Mouse (Mus musculus) G1E (cell line): ENCODE measurements at regions not wholly inside any gene's neighbourhood (a gene's known extent, or its start where the extent isn't known, plus 50 kb on each side); places are given as distances from the start of the nearest gene placed in this dataset.

Experiments used
- ATAC-seq: 2 replicates; pipeline ENCODE4 v1.8.0; 2016; ENCODE audit warnings: mild to moderate bottlenecking; ENCODE audit not compliant: insufficient number of reproducible peaks, poor library complexity, low FRiP score, severe bottlenecking; ENCODE audit errors: extremely low read depth
- DNase-seq: peaks from one replicate; pipeline ENCODE4 v3.0.0; 2012; ENCODE audit warnings: low spot score
- H3K27me3 ChIP-seq: 2 replicates; pipeline ENCODE4 v1.6.1; 2012; ENCODE audit warnings: mild to moderate bottlenecking, low read length, inconsistent platforms; ENCODE audit not compliant: insufficient read depth
- H3K36me3 ChIP-seq: replicated peaks from 2 replicates; pipeline ENCODE3; 2012; ENCODE audit warnings: mild to moderate bottlenecking, inconsistent platforms
- H3K4me1 ChIP-seq: 2 replicates; pipeline ENCODE4 v1.6.1; 2012; ENCODE audit warnings: low read depth, low read length, inconsistent platforms, mixed read lengths; ENCODE audit not compliant: insufficient read depth
- H3K4me3 ChIP-seq: 2 replicates; pipeline ENCODE4 v1.5.1; 2012; ENCODE audit warnings: low read depth, mild to moderate bottlenecking, inconsistent platforms, low read length, moderate library complexity, mixed read lengths
- H3K9me3 ChIP-seq: replicated peaks from 2 replicates; pipeline ENCODE4 v1.6.1; 2012; ENCODE audit warnings: inconsistent platforms
- CTCF ChIP-seq: IDR thresholded peaks from 2 replicates; pipeline ENCODE4 v1.5.1; 2012; ENCODE audit warnings: low read depth, low read length, inconsistent platforms, mixed read lengths
- GATA1 ChIP-seq: IDR thresholded peaks from 2 replicates; pipeline ENCODE4 v1.6.1; 2012; ENCODE audit warnings: borderline replicate concordance, low read length, inconsistent platforms, mixed read lengths
- GATA2 ChIP-seq: IDR thresholded peaks from 2 replicates; pipeline ENCODE4 v1.6.1; 2012; ENCODE audit warnings: low read depth, low read length, inconsistent platforms, borderline replicate concordance
- POLR2AphosphoS5 ChIP-seq: IDR thresholded peaks from 2 replicates; pipeline ENCODE4 v1.6.1; 2012; ENCODE audit warnings: low read depth, low read length, inconsistent platforms; ENCODE audit not compliant: insufficient replicate concordance
- TAL1 ChIP-seq: conservative IDR thresholded peaks from 2 replicates; pipeline ENCODE4 v1.6.1; 2012; ENCODE audit warnings: low read depth, low read length, inconsistent platforms, mixed read lengths

DNA sequence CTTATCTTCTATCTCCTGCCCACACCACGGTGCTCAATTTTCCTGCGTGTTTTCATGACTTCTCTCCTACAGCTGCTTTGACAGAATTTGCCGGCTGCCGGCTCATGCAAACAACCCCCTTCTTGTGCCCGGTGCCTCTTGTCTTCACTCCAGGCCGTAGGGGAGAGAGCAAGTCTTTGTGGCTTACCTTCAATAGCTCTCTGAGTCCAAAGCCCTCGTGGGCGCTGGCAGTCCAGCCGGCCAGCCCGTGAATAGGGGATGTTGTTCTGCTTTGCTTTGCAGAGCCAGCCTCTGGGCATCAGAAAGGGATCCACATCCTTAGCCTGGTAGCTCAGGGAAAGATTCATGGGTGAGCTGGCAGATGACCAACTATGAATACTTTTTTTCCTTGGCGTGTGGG is 173.9 kb downstream of the Gsdmc2 start:
- Histone ChIP-seq H3K4me3 (no peak overlapping the region), H3K36me3 (no peaks in the 10 kb centered on the region), H3K9me3 (no peaks in the 10 kb centered on the region; the same call in 1 of the 2 replicates), H3K27me3 (no peaks in the 10 kb centered on the region), H3K4me1 (peaks cover 37% of the 10 kb centered on the region)
- DNase-seq (no peak), ATAC-seq (no peak)
- TF ChIP-seq GATA2, result no peak
- no peak for TF ChIP-seq TAL1
- no peak for TF ChIP-seq CTCF
- no peak for TF ChIP-seq POLR2AphosphoS5
- TF ChIP-seq GATA1, result no peak

DNA sequence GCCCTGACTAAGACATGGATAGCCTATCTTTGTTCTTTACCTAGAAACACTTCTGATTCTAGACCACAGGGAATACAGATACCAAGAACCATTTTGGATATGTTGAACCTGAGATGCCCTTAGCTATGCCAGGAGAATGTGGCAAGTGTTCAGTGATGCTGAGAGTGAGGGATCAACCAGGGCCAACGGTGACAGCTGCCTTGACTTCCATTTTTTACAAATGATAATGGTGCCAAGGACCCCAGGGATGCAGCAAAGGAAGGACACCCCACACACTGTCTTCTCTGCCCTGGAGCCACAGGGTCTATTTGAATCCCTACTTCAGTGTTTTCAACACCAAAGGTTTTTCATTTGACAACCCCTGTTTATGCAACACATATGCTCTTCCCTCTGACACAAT is 174.4 kb downstream of the Gsdmc2 start:
- no peak overlapping the region for H3K4me3 ChIP-seq
- no peak for DNase-seq
- peaks cover 38% of the 10 kb centered on the region for H3K4me1 ChIP-seq
- no peak for TF ChIP-seq GATA1
- no peak for TF ChIP-seq GATA2
- no peak for TF ChIP-seq POLR2AphosphoS5
- TF ChIP-seq CTCF, result no peak
- TF ChIP-seq TAL1, result no peak
- no peaks in the 10 kb centered on the region for H3K36me3 ChIP-seq
- no peak for ATAC-seq
- no peaks in the 10 kb centered on the region; the same call in 1 of the 2 replicates for H3K9me3 ChIP-seq
- no peaks in the 10 kb centered on the region for H3K27me3 ChIP-seq

DNA sequence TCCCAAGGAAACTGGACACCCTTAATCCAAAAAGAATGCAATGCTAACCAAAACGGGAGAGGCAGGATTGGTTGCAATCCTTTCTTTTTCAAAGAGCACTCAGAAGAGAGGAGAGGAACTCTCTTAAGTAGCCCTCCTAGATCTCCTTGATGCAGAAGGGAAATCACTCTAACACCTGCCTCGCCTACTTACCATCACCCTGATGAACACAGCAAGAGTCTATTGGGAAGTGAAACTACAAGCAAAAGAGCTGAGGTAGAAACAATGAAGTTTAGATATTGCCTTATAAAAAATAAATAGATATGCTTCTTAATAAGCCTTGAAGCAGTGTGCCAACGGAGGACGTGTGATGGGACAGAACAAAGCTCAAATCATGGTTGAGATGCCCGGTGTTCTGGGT is 177.4 kb downstream of the Gsdmc2 start:
- peaks cover 39% of the 10 kb centered on the region for H3K4me1 ChIP-seq
- H3K36me3 ChIP-seq, result no peaks in the 10 kb centered on the region
- TF ChIP-seq GATA1, result no peak
- no peak for TF ChIP-seq CTCF
- no peak for TF ChIP-seq POLR2AphosphoS5
- no peaks in the 10 kb centered on the region for H3K27me3 ChIP-seq
- no peak overlapping the region for H3K4me3 ChIP-seq
- DNase-seq, result no peak
- ATAC-seq, result no peak
- H3K9me3 ChIP-seq, result no peaks in the 10 kb centered on the region

DNA sequence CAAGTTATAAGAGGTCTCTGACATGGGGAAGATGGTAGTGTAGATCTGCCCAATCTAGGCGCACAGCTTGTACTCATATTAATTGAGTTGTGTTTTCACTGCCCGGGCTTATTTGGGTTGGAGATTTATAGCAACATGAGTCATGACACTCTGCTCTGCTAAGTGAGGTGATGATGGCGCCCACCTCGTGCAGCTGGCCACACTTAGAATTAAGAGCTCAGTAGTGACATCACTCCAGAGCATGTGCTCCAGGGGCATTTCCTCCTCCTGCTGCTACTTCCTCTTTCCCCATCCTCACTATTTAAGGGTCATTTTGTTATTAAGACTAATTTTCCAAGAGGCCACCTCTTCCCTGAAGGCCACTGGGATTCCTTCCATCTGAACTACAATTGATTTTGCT is 179.5 kb downstream of the Gsdmc2 start:
- peaks cover 29% of the 10 kb centered on the region for H3K4me1 ChIP-seq

DNA sequence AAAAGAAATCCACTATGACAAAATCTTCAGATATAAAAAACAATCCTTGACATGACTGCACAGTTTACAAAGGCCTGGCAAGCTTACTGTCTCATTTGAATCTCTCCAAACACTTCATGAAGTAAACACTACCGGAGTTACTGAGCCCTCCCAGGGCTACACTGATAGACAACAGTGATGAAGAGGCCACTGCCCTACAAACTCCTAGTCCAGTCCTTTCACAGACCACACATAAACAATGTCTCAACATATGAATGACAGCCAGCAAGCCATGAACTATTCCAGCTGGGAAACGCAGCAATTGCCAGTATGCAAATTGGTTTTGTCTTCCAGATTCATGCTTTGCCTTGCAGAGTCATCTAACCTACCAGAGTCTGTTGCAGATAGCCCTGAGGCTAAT is 180.1 kb downstream of the Gsdmc2 start:
- TF ChIP-seq TAL1 (no peak), CTCF (no peak)
- DNase-seq (no peak), ATAC-seq (no peak)
- H3K36me3 ChIP-seq, result no peaks in the 10 kb centered on the region
- peaks cover 29% of the 10 kb centered on the region for H3K4me1 ChIP-seq
- no peaks in the 10 kb centered on the region for H3K9me3 ChIP-seq
- no peak overlapping the region for H3K4me3 ChIP-seq
- no peaks in the 10 kb centered on the region for H3K27me3 ChIP-seq

More for the DNA sequence above, 179.5 kb downstream of the Gsdmc2 start:
- ATAC-seq (no peak), DNase-seq (no peak)
- no peak for TF ChIP-seq TAL1
- TF ChIP-seq POLR2AphosphoS5, result no peak
- TF ChIP-seq GATA2, result no peak
- no peak for TF ChIP-seq CTCF
- no peak for TF ChIP-seq GATA1
- Histone ChIP-seq H3K9me3 (no peaks in the 10 kb centered on the region), H3K4me3 (no peak overlapping the region), H3K36me3 (no peaks in the 10 kb centered on the region), H3K27me3 (no peaks in the 10 kb centered on the region)

DNA sequence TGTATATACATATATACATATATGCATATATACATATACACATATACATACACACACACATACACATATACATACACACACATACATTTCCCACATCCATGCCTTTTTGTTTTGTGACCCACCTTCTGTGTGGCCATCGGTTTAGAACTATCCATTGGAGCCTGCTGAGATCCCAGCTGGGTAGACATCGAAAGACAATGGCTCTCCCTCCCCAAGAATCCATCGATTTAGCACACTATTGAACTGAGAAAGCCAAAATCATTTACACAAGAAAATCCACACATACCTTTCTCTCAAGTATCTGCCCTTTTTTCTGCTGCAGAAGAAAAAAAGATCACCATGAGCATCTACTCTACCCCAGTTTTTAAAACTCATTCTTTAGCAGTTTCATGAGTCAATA is 182.8 kb downstream of the Gsdmc2 start:
- ATAC-seq, result no peak
- Histone ChIP-seq H3K4me3 (no peak overlapping the region), H3K4me1 (peaks cover 48% of the 10 kb centered on the region), H3K27me3 (no peaks in the 10 kb centered on the region), H3K9me3 (no peaks in the 10 kb centered on the region), H3K36me3 (no peaks in the 10 kb centered on the region)
- TF ChIP-seq GATA1 (no peak), CTCF (no peak), POLR2AphosphoS5 (no peak), GATA2 (no peak), TAL1 (no peak)
- DNase-seq, result no peak

DNA sequence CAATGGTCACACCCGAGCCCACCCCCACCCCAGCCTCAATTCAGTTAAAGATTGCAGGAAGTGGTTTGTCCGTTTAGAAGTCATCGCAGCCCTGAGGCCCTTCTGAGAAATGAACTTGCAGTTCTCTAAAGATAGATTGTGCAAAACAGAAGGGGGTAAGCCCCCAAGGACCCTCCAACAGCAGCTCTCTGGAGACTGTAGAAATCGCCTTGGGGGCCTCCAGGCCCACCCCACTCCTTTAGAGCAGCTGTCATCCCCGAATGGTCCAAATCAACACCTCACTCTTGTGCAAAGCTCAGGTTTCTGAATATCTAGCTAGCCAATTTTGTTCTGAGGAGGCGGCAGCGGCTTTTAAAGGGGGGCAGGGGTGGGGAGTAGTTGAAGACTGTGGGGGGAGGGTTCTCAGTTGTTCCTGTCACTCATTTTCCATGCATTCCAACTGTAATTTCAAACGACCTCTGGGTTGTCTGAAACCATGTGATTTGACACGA is 186.9 kb downstream of the Gsdmc2 start:
- ATAC-seq (peak; percentile 58), DNase-seq (peak; percentile 30)
- Histone ChIP-seq H3K4me1 (peaks cover 71% of the 10 kb centered on the region), H3K27me3 (no peaks in the 10 kb centered on the region), H3K36me3 (no peaks in the 10 kb centered on the region), H3K9me3 (no peaks in the 10 kb centered on the region), H3K4me3 (peak overlapping the region; percentile 5; the same call in 1 of the 2 replicates)
- no peak for TF ChIP-seq TAL1
- no peak for TF ChIP-seq GATA1
- TF ChIP-seq GATA2, result no peak
- TF ChIP-seq POLR2AphosphoS5, result no peak
- no peak for TF ChIP-seq CTCF
